Mouse (Mus musculus) kidney, adult 2 months (tissue): Measurements from ENCODE around the gene Gm6993. TPM values are rescaled to one million over a fixed set of nuclear protein-coding genes. Genes with fewer than 3 reads are reported as not detected.
A peak's percentile ranks its signal among the peaks of the same experiment; 100 is the strongest.

Experiments
- DNase-seq: peaks from one replicate; pipeline ENCODE4 v3.0.0; 2021
- H3K27ac ChIP-seq: fragments of 200-500 bp; 2 replicates; pipeline ENCODE4 v1.5.1; 2012; ENCODE audit warnings: low read depth, low read length, control low read depth, inconsistent platforms; ENCODE audit not compliant: insufficient read depth
- H3K27me3 ChIP-seq: fragments of 200-500 bp; replicated peaks from 2 replicates; pipeline ENCODE4 v1.6.1; 2012; ENCODE audit warnings: mild to moderate bottlenecking, moderate library complexity, low read length, inconsistent platforms; ENCODE audit not compliant: control insufficient read depth, insufficient read depth
- H3K36me3 ChIP-seq: fragments of 200-500 bp; 2 replicates; pipeline ENCODE4 v1.6.1; 2012; ENCODE audit warnings: mild to moderate bottlenecking, moderate library complexity, low read length, inconsistent platforms; ENCODE audit not compliant: control insufficient read depth, insufficient read depth
- H3K4me1 ChIP-seq: fragments of 200-500 bp; 2 replicates; pipeline ENCODE4 v1.6.1; 2011; ENCODE audit warnings: low read length; ENCODE audit not compliant: control insufficient read depth, insufficient read depth
- H3K4me3 ChIP-seq: fragments of 200-500 bp; 2 replicates; pipeline ENCODE4 v1.5.1; 2011; ENCODE audit warnings: mild to moderate bottlenecking, low read depth, low read length, control low read depth; ENCODE audit not compliant: insufficient read depth
- CTCF ChIP-seq: fragments of 200-500 bp; conservative IDR thresholded peaks from 2 replicates; pipeline ENCODE4 v1.5.1; 2011; ENCODE audit warnings: low read depth, mild to moderate bottlenecking, control low read depth, low read length, moderate library complexity, mixed read lengths; ENCODE audit not compliant: insufficient read depth, insufficient read length
- POLR2A ChIP-seq: fragments of 200-500 bp; IDR thresholded peaks from one replicate; pipeline ENCODE4 v1.6.1; 2011; ENCODE audit warnings: low read depth, low read length, control low read depth
- WGBS: fragments of 180-500 bp; shearing (Covaris S2); methylation state at CpG from one replicate; pipeline ENCODE4 v1.1.7; 2018; 5-methylcytosine and 5-hydroxymethylcytosine counted together
- polyA plus RNA-seq: library from polyadenylated mRNA; depleted of rRNA; stranded (reverse); fragments of >200 nt; gene quantifications from 2 replicates; pipeline ENCODE4 v1.2.3, GENCODE M21; 2012

Gene Gm6993
- polyA plus RNA-seq, 1 experiment, result not detected

DNA sequence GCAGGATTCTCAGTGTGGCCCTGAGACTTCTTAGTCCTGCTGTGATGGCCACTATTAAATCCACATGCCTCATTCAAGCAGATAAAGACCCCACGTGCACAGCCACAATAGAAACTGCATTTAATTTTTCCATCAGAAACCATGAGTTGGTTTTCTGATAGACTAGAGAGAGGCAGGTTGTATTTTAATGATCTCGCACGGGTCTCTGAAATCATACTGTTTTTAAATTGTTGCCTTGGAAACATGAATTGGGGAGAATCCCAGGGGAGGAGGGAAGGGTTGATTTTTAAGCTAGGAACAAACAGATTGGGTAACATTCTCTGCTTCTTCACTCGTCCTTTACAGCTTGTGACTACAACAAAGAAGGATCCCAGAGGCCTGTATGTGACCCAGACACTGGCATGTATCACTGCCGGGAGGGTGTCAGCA, 31.2 kb upstream of the Gm6993 start:
- Histone ChIP-seq H3K27ac (no peak overlapping the region), H3K4me3 (no peak overlapping the region)
- 70% methylated on average over 5 of the region's 5 CpGs for WGBS

DNA sequence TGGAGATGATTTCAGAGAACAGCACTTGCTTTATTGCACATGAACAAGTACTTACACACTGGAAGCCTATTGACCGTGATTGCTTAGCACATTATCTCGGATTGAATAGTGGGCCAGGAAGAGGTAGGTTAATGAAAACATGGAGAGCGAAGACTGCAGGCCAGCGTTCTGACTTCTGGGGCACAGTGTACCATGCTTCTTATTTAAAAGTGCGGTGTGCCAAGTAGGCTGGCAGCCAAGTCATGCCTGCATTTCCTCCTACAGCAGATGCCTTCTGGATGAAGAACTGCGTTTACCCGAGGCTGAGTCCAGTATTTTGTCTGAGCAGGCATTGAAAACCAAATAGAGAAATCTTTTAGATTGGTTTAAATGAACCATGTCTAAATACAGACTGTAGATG, 27.0 kb upstream of the Gm6993 start:
- TF ChIP-seq CTCF (no peak), POLR2A (no peak)
- Histone ChIP-seq H3K36me3 (no peaks in the 10 kb centered on the region), H3K27me3 (no peaks in the 10 kb centered on the region), H3K4me3 (no peak overlapping the region), H3K4me1 (peaks cover 6% of the 10 kb centered on the region; the same call in 1 of the 2 replicates), H3K27ac (no peak overlapping the region)
- DNase-seq, result peak; percentile 82
- WGBS, result 28% methylated on average over 7 of the region's 7 CpGs

More for the DNA sequence above, 31.2 kb upstream of the Gm6993 start:
- DNase-seq, result no peak
- TF ChIP-seq CTCF, result no peak
- TF ChIP-seq POLR2A, result no peak
- Histone ChIP-seq H3K27me3 (no peaks in the 10 kb centered on the region), H3K4me1 (peaks cover 4% of the 10 kb centered on the region; the same call in 1 of the 2 replicates), H3K36me3 (no peaks in the 10 kb centered on the region)

DNA sequence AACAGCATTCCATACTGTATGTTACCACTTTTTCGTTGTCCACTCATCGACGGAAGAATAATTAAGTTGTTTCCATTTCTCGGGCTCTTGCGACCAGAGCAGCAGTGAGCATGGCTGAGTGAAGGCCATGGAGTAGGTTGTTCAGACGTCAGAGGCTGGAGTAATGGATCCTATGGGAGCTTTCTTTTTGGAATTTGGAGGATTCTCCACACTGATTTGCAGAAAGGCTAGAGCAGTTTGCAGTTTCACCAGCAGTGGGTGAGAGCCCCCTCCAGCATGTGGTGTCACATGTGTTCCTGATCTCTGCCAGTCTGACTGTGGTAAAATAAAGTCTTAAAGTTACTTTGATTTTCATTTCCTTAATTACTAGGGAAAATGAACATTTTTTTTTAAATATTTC, 25.6 kb upstream of the Gm6993 start:
- H3K27ac ChIP-seq, result no peak overlapping the region
- H3K36me3 ChIP-seq, result no peaks in the 10 kb centered on the region
- WGBS, result 68% methylated on average over 6 of the region's 6 CpGs
- H3K4me1 ChIP-seq, result peaks cover 8% of the 10 kb centered on the region; the same call in 1 of the 2 replicates
- no peaks in the 10 kb centered on the region for H3K27me3 ChIP-seq
- H3K4me3 ChIP-seq, result no peak overlapping the region
- DNase-seq, result no peak
- TF ChIP-seq CTCF, result no peak
- no peak for TF ChIP-seq POLR2A

DNA sequence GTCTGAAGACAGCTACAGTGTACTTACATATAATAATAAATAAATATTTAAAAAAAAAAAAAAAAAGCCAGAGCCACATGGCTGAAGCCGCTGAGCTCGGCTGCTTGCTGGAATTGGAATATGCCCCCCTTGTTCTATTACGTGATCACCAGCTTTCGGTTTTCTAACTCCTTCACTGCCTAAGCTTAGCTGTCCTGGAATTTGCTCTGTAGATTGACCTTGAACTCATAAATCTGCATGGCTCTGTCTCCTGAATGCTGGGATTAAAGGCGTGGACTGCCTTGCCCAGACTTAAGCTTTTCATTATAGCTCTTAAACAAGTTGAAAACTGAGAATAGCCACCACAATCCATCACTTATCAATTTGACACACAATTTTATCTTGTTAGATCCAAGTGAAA, 23.3 kb upstream of the Gm6993 start:
- DNase-seq, result no peak
- TF ChIP-seq CTCF, result no peak
- Histone ChIP-seq H3K27ac (no peak overlapping the region), H3K36me3 (no peaks in the 10 kb centered on the region), H3K4me1 (peaks cover 8% of the 10 kb centered on the region; the same call in 1 of the 2 replicates), H3K4me3 (no peak overlapping the region), H3K27me3 (no peaks in the 10 kb centered on the region)
- 38% methylated on average over 5 of the region's 5 CpGs for WGBS

DNA sequence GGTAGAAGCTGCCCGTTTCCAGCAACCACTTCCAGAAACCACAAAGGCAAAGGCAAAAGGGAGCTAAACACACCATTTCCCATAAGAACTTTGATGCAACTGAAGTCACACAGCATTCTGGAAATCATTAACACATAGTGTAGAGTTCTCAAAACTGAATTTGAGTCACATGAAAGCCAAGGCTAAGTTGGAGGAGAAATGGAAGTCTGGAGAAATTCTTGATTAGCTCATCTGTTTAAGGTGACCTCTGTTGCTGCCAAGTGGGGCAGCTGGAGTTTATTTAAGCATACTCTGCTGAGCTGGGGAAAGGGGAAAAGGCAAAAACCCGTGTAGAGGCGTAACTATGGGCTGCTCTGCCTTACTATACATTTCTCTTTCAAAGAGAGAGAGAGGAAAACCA, 21.8 kb upstream of the Gm6993 start:
- peaks cover 6% of the 10 kb centered on the region; the same call in 1 of the 2 replicates for H3K4me1 ChIP-seq
- peak overlapping the region; percentile 78 for H3K27ac ChIP-seq
- TF ChIP-seq CTCF, result no peak
- no peak for TF ChIP-seq POLR2A
- DNase-seq, result peak; percentile 80
- H3K27me3 ChIP-seq, result no peaks in the 10 kb centered on the region
- no peak overlapping the region for H3K4me3 ChIP-seq
- 37% methylated on average over 3 of the region's 3 CpGs for WGBS
- no peaks in the 10 kb centered on the region for H3K36me3 ChIP-seq

DNA sequence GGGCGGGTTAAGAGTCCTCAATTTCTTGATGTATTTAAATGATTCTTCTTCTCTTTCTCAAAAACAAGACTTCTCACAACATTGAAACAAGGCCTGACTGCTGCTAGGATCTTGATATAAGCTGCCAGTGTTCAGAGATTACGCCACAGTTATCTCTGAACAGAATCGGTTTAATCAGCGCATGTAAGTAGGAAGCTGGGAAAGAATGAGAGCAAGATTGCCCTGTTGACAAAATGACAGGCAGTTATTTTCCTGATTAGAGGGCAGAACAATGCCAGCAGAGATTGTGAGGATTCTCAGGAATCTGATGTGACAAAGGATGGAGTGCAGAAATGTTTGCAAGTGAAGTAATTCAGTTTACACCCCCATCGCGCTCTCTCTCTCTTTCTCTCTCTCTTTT, 19.0 kb upstream of the Gm6993 start:
- Histone ChIP-seq H3K27me3 (no peaks in the 10 kb centered on the region), H3K4me3 (no peak overlapping the region), H3K27ac (no peak overlapping the region), H3K36me3 (no peaks in the 10 kb centered on the region), H3K4me1 (peaks cover 6% of the 10 kb centered on the region; the same call in 1 of the 2 replicates)
- TF ChIP-seq POLR2A (no peak), CTCF (no peak)
- no peak for DNase-seq
- WGBS, result 83% methylated on average over 6 of the region's 6 CpGs

DNA sequence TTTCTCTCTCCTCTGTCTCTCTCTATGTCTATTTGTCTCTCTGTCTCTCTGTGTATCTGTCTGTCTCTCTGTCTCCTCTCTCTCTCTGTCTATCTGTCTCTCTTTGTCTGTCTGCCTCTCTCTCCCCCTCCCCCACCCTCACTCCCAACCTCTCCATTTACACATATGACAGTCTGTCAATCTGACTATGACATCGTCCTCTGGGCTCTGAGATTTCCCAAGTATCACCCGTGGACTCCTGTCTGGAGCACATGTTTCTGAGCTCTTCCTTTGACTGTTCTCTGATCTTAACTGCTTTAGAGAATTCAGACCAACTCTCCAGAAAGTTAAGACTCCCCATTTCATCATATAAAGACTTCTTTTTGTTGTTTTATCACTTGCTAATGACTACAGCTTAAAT, 18.3 kb upstream of the Gm6993 start:
- no peak for DNase-seq
- no peak for TF ChIP-seq CTCF
- no peak for TF ChIP-seq POLR2A
- H3K27me3 ChIP-seq, result no peaks in the 10 kb centered on the region
- WGBS, result 58% methylated on average over 2 of the region's 2 CpGs
- H3K4me3 ChIP-seq, result no peak overlapping the region
- peak overlapping the region; percentile 74 for H3K27ac ChIP-seq
- H3K36me3 ChIP-seq, result no peaks in the 10 kb centered on the region
- peaks cover 6% of the 10 kb centered on the region; the same call in 1 of the 2 replicates for H3K4me1 ChIP-seq
